Mouse (Mus musculus) telencephalon, adult 2 months (tissue): ENCODE results near the gene Slc22a20.
A peak's percentile ranks its signal among the peaks of the same experiment; 100 is the strongest.

Experiments
- DNase-seq: peaks from one replicate; pipeline ENCODE4 v3.0.0-alpha.2; 2011; ENCODE audit warnings: low read depth, low spot score

Slc22a20 gene

GRCm38 (mm10) chr19:5953201-5953770, 32.7 kb downstream of the Slc22a20 start:
- no peak for DNase-seq

GRCm38 (mm10) chr19:5952071-5952691, 33.8 kb downstream of the Slc22a20 start:
- DNase-seq: no peak

GRCm38 (mm10) chr19:5951631-5952030, 34.3 kb downstream of the Slc22a20 start:
- no peak for DNase-seq

GRCm38 (mm10) chr19:5950218-5950617, 35.7 kb downstream of the Slc22a20 start:
- DNase-seq: no peak

- no peak for DNase-seq
Measured at GRCm38 (mm10) chr19:5945891-5946290, 40.1 kb downstream of the Slc22a20 start.

- DNase-seq: peak; percentile 55
Measured at GRCm38 (mm10) chr19:5945027-5945426, 40.9 kb downstream of the Slc22a20 start.

- DNase-seq: no peak
Measured at GRCm38 (mm10) chr19:5944145-5944544, 41.8 kb downstream of the Slc22a20 start.

- no peak for DNase-seq
Measured at GRCm38 (mm10) chr19:5943404-5943803, 42.5 kb downstream of the Slc22a20 start.

- no peak for DNase-seq
Measured at GRCm38 (mm10) chr19:5942581-5942980, 43.4 kb downstream of the Slc22a20 start.

- DNase-seq: no peak
Measured at GRCm38 (mm10) chr19:5940656-5941055, 45.3 kb downstream of the Slc22a20 start.

- DNase-seq: no peak
Measured at GRCm38 (mm10) chr19:5940173-5940572, 45.8 kb downstream of the Slc22a20 start.

- DNase-seq: no peak
Measured at GRCm38 (mm10) chr19:5939715-5940114, 46.2 kb downstream of the Slc22a20 start.

GRCm38 (mm10) chr19:5938516-5938915, 47.4 kb downstream of the Slc22a20 start:
- no peak for DNase-seq

GRCm38 (mm10) chr19:5937836-5938406, 48.0 kb downstream of the Slc22a20 start:
- DNase-seq: no peak

- DNase-seq: no peak
Measured at GRCm38 (mm10) chr19:5937095-5937835, 48.7 kb downstream of the Slc22a20 start.

- no peak for DNase-seq
Measured at GRCm38 (mm10) chr19:5935691-5936090, 50.3 kb downstream of the Slc22a20 start.

GRCm38 (mm10) chr19:5935266-5935665, 50.7 kb downstream of the Slc22a20 start:
- no peak for DNase-seq

GRCm38 (mm10) chr19:5929634-5930596, 56.0 kb downstream of the Slc22a20 start:
- DNase-seq: no peak

GRCm38 (mm10) chr19:5928546-5928945, 57.4 kb downstream of the Slc22a20 start:
- DNase-seq: no peak

- DNase-seq: no peak
Measured at GRCm38 (mm10) chr19:5928104-5928503, 57.8 kb downstream of the Slc22a20 start.

GRCm38 (mm10) chr19:5927532-5927931, 58.4 kb downstream of the Slc22a20 start:
- DNase-seq: no peak
